Mouse (Mus musculus): Measurements from ENCODE around the gene Mcm6.

DNA sequence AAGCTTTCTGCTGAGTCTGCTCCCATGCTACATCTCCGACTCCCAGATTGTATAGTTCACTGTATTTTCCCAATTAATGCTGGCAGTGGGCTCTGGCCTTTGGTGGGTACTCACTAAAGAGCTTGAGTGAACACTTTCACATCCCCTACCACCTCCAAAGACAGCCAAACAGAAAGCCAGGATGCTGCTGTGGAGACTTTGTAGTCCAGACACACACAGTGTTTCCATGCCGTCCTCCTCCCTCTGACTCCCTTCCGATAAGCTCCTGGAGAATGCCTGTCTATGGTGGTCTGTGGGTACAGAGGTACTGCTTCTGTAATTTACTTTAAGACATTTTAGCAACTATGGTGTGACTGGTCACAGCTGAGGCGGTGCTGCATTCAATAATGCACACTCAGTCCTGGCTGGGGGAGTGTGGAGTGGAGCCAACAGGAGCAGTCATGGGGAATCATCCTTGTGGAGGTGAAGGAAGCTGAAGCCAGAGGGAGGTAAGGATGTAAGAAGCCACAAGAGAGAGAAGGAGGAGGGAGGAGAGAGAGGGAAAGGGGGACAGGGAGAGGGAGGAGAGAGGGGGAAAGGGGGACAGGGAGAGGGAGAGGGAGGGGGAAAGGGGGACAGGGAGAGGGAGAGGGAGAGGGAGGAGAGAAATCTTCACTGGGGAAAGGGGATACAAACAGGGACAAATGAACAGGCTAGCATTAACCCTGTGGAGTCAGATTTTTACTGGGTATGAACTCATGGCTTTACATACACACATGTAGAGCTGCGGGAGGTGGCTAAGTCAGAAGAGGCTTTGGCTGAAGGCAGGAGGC, 63.5 kb downstream of the Mcm6 start:
- TF ChIP-seq GATA1 (IDR thresholded peaks at IDR 0.05; ENCODE audit: borderline replicate concordance, low read length) (no peak), FLI1 (IDR thresholded peaks at IDR 0.05; ENCODE audit: low read length) (no peak)

Measured in megakaryocyte, embryonic 14.5 days (primary cell).